Mouse (Mus musculus) MEL (cell line): Measurements from ENCODE around the gene Efcc1. TPM values are rescaled to one million over a fixed set of nuclear protein-coding genes. Genes with fewer than 3 reads are reported as not detected.
"Not testable (repeated sequence)": the region's sequence is repeated elsewhere in the genome, so short reads cannot be mapped to it uniquely, and the experiment has no call there.

Experiments
- DNase-seq: peaks from one replicate; pipeline ENCODE4 v3.0.0; 2011; ENCODE audit warnings: low read depth, low spot score
- H3K27ac ChIP-seq: 2 replicates; pipeline ENCODE4 v1.5.1; 2012; ENCODE audit warnings: low read depth, mild to moderate bottlenecking, control low read depth, low read length, moderate library complexity; ENCODE audit not compliant: control insufficient read depth
- H3K27me3 ChIP-seq, 2 experiments: fragments of 150-350 bp in 1 of 2; sonication (generic) in 1 of 2; 2 replicates each; pipeline ENCODE4 v1.6.1; 2012; ENCODE audit warnings: low read length in 2 of 2, mild to moderate bottlenecking in 2 of 2, improper control_type of control experiment in 1 of 2, moderate library complexity in 1 of 2; ENCODE audit not compliant: insufficient read depth in 2 of 2, control insufficient read depth in 1 of 2
- H3K36me3 ChIP-seq, 2 experiments: 2 replicates each; pipeline ENCODE4 v1.6.1; 2012 to 2014; ENCODE audit warnings: low read length in 2 of 2, improper control_type of control experiment in 1 of 2, inconsistent platforms in 1 of 2, mild to moderate bottlenecking in 1 of 2; ENCODE audit not compliant: insufficient read depth in 2 of 2, control insufficient read depth in 1 of 2
- H3K4me1 ChIP-seq, 2 experiments: fragments of 150-350 bp in 1 of 2; sonication (generic) in 1 of 2; 2 replicates each; pipeline ENCODE4 v1.6.1; 2012; ENCODE audit warnings: low read length in 2 of 2, improper control_type of control experiment in 1 of 2, mild to moderate bottlenecking in 1 of 2; ENCODE audit not compliant: insufficient read depth in 2 of 2, control insufficient read depth in 1 of 2
- H3K4me3 ChIP-seq, 2 experiments: fragments of 150-350 bp in 1 of 2; sonication (generic) in 1 of 2; 2 replicates each; pipeline ENCODE4 v1.5.1; 2012; ENCODE audit warnings: low read depth in 2 of 2, low read length in 2 of 2, mild to moderate bottlenecking in 2 of 2, moderate library complexity in 2 of 2, control low read depth in 1 of 2, improper control_type of control experiment in 1 of 2; ENCODE audit not compliant: control insufficient read depth in 1 of 2, insufficient read depth in 1 of 2
- H3K79me2 ChIP-seq: 2 replicates; pipeline ENCODE4 v1.6.1; 2012; ENCODE audit warnings: mild to moderate bottlenecking, low read length, moderate library complexity; ENCODE audit not compliant: control insufficient read depth, poor library complexity, insufficient read depth
- H3K9ac ChIP-seq: 2 replicates; pipeline ENCODE4 v1.6.1; 2012; ENCODE audit warnings: low read depth, mild to moderate bottlenecking, control low read depth, low read length, moderate library complexity; ENCODE audit not compliant: control insufficient read depth, poor library complexity, severe bottlenecking
- H3K9me3 ChIP-seq: fragments of 150-350 bp; sonication (generic); replicated peaks from 2 replicates; pipeline ENCODE4 v1.6.1; 2012; ENCODE audit warnings: mild to moderate bottlenecking, low read length, improper control_type of control experiment, moderate library complexity; ENCODE audit not compliant: insufficient read depth
- CHD2 ChIP-seq: IDR thresholded peaks from 2 replicates; pipeline ENCODE4 v1.6.1; 2011; ENCODE audit warnings: low read length, improper control_type of control experiment
- CTCF ChIP-seq, 3 experiments: IDR thresholded peaks in 2 of 3; conservative IDR thresholded peaks in 1 of 3; 2 replicates each; pipeline ENCODE4 v1.5.1; 2011 to 2012; ENCODE audit warnings: low read length in 3 of 3, low read depth in 2 of 3, mild to moderate bottlenecking in 2 of 3, improper control_type of control experiment in 1 of 3, inconsistent platforms in 1 of 3, mixed read lengths in 1 of 3, moderate library complexity in 1 of 3; ENCODE audit not compliant: control insufficient read depth in 1 of 3, insufficient read depth in 1 of 3, poor library complexity in 1 of 3, severe bottlenecking in 1 of 3
- ELF1 ChIP-seq: IDR thresholded peaks from 2 replicates; pipeline ENCODE4 v1.6.1; 2014; ENCODE audit warnings: low read depth, mild to moderate bottlenecking, inconsistent platforms, low read length, improper control_type of control experiment, moderate library complexity
- EP300 ChIP-seq, 2 experiments: IDR thresholded peaks; 2 replicates each; pipeline ENCODE4 v1.6.1; 2011; ENCODE audit warnings: improper control_type of control experiment in 2 of 2, low read length in 2 of 2, low read depth in 1 of 2, mild to moderate bottlenecking in 1 of 2
- ETS1 ChIP-seq: IDR thresholded peaks from 2 replicates; pipeline ENCODE4 v1.6.1; 2012; ENCODE audit warnings: low read depth, mild to moderate bottlenecking, inconsistent platforms, low read length, improper control_type of control experiment, moderate library complexity
- GABPA ChIP-seq: IDR thresholded peaks from 2 replicates; pipeline ENCODE4 v1.6.1; 2012; ENCODE audit warnings: low read depth, mild to moderate bottlenecking, inconsistent platforms, low read length, improper control_type of control experiment, moderate library complexity
- GATA1 ChIP-seq: IDR thresholded peaks from 2 replicates; pipeline ENCODE4 v1.6.1; 2011; ENCODE audit warnings: low read depth, low read length, improper control_type of control experiment
- HCFC1 ChIP-seq: IDR thresholded peaks from 2 replicates; pipeline ENCODE4 v1.6.1; 2012; ENCODE audit warnings: low read depth, mild to moderate bottlenecking, inconsistent platforms, low read length, improper control_type of control experiment, moderate library complexity
- KAT2A ChIP-seq: conservative IDR thresholded peaks from 2 replicates; pipeline ENCODE4 v1.6.1; 2012; ENCODE audit warnings: low read depth, low read length, improper control_type of control experiment, inconsistent platforms
- MAX ChIP-seq: IDR thresholded peaks from 2 replicates; pipeline ENCODE4 v1.6.1; 2011; ENCODE audit warnings: low read length, improper control_type of control experiment
- MEF2A ChIP-seq: IDR thresholded peaks from 2 replicates; pipeline ENCODE4 v1.6.1; 2014; ENCODE audit warnings: low read depth, mild to moderate bottlenecking, inconsistent platforms, low read length, improper control_type of control experiment; ENCODE audit not compliant: poor library complexity, insufficient replicate concordance, severe bottlenecking; ENCODE audit errors: extremely low read depth
- MXI1 ChIP-seq: IDR thresholded peaks from 2 replicates; pipeline ENCODE4 v1.6.1; 2011; ENCODE audit warnings: mild to moderate bottlenecking, low read depth, low read length, improper control_type of control experiment
- MYB ChIP-seq: IDR thresholded peaks from 2 replicates; pipeline ENCODE4 v1.6.1; 2011; ENCODE audit warnings: mild to moderate bottlenecking, low read depth, low read length, improper control_type of control experiment
- NELFE ChIP-seq: IDR thresholded peaks from 2 replicates; pipeline ENCODE4 v1.6.1; 2011; ENCODE audit warnings: low read depth, low read length, improper control_type of control experiment
- NRF1 ChIP-seq: IDR thresholded peaks from 2 replicates; pipeline ENCODE4 v1.6.1; 2014; ENCODE audit warnings: low read depth, mild to moderate bottlenecking, inconsistent platforms, low read length, improper control_type of control experiment, moderate library complexity; ENCODE audit not compliant: poor library complexity, insufficient read depth, severe bottlenecking
- POLR2AphosphoS5 ChIP-seq: IDR thresholded peaks from 2 replicates; pipeline ENCODE4 v1.6.1; 2012; ENCODE audit warnings: low read depth, borderline replicate concordance, mild to moderate bottlenecking, inconsistent platforms, low read length, moderate library complexity, mixed read lengths
- RAD21 ChIP-seq: IDR thresholded peaks from 2 replicates; pipeline ENCODE4 v1.6.1; 2011; ENCODE audit warnings: mild to moderate bottlenecking, low read depth, low read length, improper control_type of control experiment
- RCOR1 ChIP-seq: IDR thresholded peaks from 2 replicates; pipeline ENCODE4 v1.6.1; 2012; ENCODE audit warnings: low read depth, mild to moderate bottlenecking, inconsistent platforms, low read length, improper control_type of control experiment
- SMC3 ChIP-seq: IDR thresholded peaks from 2 replicates; pipeline ENCODE4 v1.6.1; 2011; ENCODE audit warnings: low read depth, low read length, improper control_type of control experiment
- TAL1 ChIP-seq: IDR thresholded peaks from 2 replicates; pipeline ENCODE4 v1.6.1; 2012; ENCODE audit warnings: mild to moderate bottlenecking, inconsistent platforms, low read length, moderate library complexity, mixed read lengths
- TBP ChIP-seq: IDR thresholded peaks from 2 replicates; pipeline ENCODE4 v1.8.0; 2011; ENCODE audit warnings: low read depth, low read length, improper control_type of control experiment
- TCF12 ChIP-seq: IDR thresholded peaks from 2 replicates; pipeline ENCODE4 v1.6.1; 2014; ENCODE audit warnings: low read depth, mild to moderate bottlenecking, inconsistent platforms, low read length, improper control_type of control experiment, moderate library complexity
- USF1 ChIP-seq: IDR thresholded peaks from 2 replicates; pipeline ENCODE4 v1.6.1; 2014; ENCODE audit warnings: low read depth, mild to moderate bottlenecking, inconsistent platforms, low read length, improper control_type of control experiment, moderate library complexity
- ZC3H11A ChIP-seq: IDR thresholded peaks from 2 replicates; pipeline ENCODE4 v1.6.1; 2012; ENCODE audit warnings: low read depth, mild to moderate bottlenecking, inconsistent platforms, low read length, improper control_type of control experiment
- ZKSCAN1 ChIP-seq: IDR thresholded peaks from 2 replicates; pipeline ENCODE4 v1.6.1; 2012; ENCODE audit warnings: low read depth, mild to moderate bottlenecking, inconsistent platforms, low read length, improper control_type of control experiment, moderate library complexity
- ZMIZ1 ChIP-seq: IDR thresholded peaks from 2 replicates; pipeline ENCODE4 v1.6.1; 2012; ENCODE audit warnings: low read depth, mild to moderate bottlenecking, inconsistent platforms, low read length, improper control_type of control experiment, moderate library complexity
- polyA plus RNA-seq, 2 experiments: library from polyadenylated mRNA; stranded (reverse) in 1 of 2; unstranded in 1 of 2; fragments of >175 nt in 1 of 2; fragments of >200 nt in 1 of 2; gene quantifications; 2 replicates each; pipeline versions ENCODE4 v1.2.1 to v1.2.4; 2012; ENCODE audit warnings: low replicate concordance in 2 of 2, low read depth in 1 of 2; ENCODE audit not compliant: insufficient read length in 2 of 2, insufficient read depth in 1 of 2, missing spikeins in 1 of 2
- total RNA-seq: library from RNA; depleted of rRNA; stranded (reverse); fragments of 300-350 nt; gene quantifications from 2 replicates; pipeline ENCODE4 v1.2.3, GENCODE M21; 2012

Gene Efcc1
- total and polyA plus RNA-seq, 3 experiments: 0.27 to 1.2 TPM; not detected in 1

DNA sequence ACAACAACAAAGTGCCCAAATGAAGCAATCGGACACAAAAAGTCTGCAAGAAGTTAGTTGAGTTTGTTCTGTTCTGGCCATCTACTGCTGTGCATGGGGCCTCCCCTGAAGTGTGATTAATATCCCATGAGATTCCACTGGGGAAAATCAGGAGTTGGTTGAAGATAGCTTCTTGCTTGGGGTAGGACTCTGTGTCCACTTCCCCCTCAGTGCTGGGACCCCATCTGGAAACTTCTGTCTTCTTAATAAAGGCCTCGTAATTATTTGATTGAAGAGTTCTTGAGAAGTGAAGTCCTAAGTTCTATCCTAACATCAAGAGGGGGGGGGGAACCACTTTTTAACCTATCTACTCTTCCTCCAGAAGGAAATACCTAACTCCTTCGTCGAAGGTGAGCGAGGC lies 31.5 kb downstream of the Efcc1 start:
- Histone ChIP-seq H3K27me3 (no peaks in the 10 kb centered on the region), H3K79me2 (no peaks in the 10 kb centered on the region), H3K36me3 (peaks cover 0 to 2% of the 10 kb centered on the region in 2 experiments; a peak in 2 of 4 replicates), H3K9me3 (no peaks in the 10 kb centered on the region), H3K4me1 (no peaks in the 10 kb centered on the region), H3K9ac (no peak overlapping the region), H3K4me3 (no peak overlapping the region), H3K27ac (no peak overlapping the region)
- no peak for DNase-seq
- no peak for TF ChIP-seq SMC3
- TF ChIP-seq CTCF (IDR thresholded peaks at IDR 0.05 in 2 of 3, conservative IDR thresholded peaks at IDR 0.05 in 1 of 3; ENCODE audit: control insufficient read depth in 1 of 3, insufficient read depth in 1 of 3, low read depth in 2 of 3, low read length in 3 of 3, poor library complexity in 1 of 3, severe bottlenecking in 1 of 3): no peak
- no peak for TF ChIP-seq TBP
- no peak for TF ChIP-seq NRF1
- TF ChIP-seq ZC3H11A: no peak
- TF ChIP-seq RCOR1: no peak
- TF ChIP-seq GABPA: no peak
- TF ChIP-seq MEF2A: no peak
- TF ChIP-seq MXI1: no peak
- TF ChIP-seq MAX: no peak
- no peak for TF ChIP-seq MYB

DNA sequence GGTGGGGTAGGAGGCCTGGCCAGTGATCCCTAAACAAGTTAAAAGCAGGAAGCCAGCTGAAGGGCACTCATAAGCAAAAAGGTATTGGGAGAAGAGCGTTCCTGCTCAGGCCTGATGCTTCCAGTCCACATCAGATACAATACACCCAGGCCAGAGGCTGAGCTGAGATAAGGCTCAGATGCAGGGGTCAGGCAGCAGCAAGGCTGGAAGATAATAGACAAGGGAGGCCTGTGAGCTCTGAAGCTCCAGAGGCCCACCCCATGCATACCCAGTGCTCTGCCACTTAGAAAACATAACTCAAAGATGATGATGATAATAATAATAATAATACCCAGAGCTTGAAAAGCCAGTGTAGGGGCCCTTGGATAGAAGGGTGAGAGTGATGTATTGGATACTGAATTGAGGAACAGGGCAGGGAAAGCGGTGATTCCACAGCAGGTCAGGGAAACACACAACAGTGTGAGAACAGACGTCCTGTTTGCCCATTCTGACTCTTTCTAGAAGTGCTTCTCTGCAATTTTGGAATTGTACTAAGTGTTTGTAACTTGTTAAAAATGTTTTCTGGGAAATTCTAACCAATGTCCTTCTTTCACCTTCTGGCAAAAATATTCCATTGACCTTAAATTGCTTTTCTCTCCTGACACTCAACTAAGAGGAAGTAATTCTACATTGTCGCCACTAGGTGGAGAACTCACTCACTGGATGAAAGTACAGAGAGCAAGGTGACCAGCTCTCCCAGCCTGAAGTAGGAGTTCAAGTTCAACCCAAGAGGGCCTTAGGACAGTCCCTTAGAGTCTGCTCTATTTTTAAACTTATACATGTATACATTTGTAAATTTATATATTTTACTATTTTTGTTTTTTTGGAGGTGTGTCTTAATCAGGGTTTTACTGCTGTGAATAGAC lies 33.0 kb downstream of the Efcc1 start:
- H3K4me1 ChIP-seq: peaks cover 0 to 2% of the 10 kb centered on the region in 2 experiments; a peak in 1 of 4 replicates
- no peak overlapping the region for H3K27ac ChIP-seq
- H3K9ac ChIP-seq: no peak overlapping the region
- H3K27me3 ChIP-seq: no peaks in the 10 kb centered on the region
- H3K9me3 ChIP-seq: no peaks in the 10 kb centered on the region
- peaks cover 0 to 2% of the 10 kb centered on the region in 2 experiments; a peak in 2 of 4 replicates for H3K36me3 ChIP-seq
- TF ChIP-seq ZC3H11A (peak; percentile 83), MEF2A (no peak), HCFC1 (no peak), ELF1 (no peak), CTCF (IDR thresholded peaks at IDR 0.05 in 2 of 3, conservative IDR thresholded peaks at IDR 0.05 in 1 of 3; ENCODE audit: control insufficient read depth in 1 of 3, insufficient read depth in 1 of 3, low read depth in 2 of 3, low read length in 3 of 3, poor library complexity in 1 of 3, severe bottlenecking in 1 of 3) (peak; percentile 43 to 89 (median 78)), KAT2A (no peak), ZKSCAN1 (no peak), TCF12 (peak; percentile 45; the same call in 1 of the 2 replicates), USF1 (no peak), ETS1 (no peak), TAL1 (no peak), CHD2 (no peak), NRF1 (no peak), ZMIZ1 (no peak), GATA1 (peak; percentile 47), EP300 (IDR thresholded peaks at IDR 0.05; ENCODE audit: low read depth in 1 of 2, low read length in 2 of 2) (peak; percentile 39 to 50; a peak in 1 of 4 replicates), RAD21 (peak; percentile 91), NELFE (no peak), SMC3 (peak; percentile 90), POLR2AphosphoS5 (no peak)
- no peak overlapping the region for H3K4me3 ChIP-seq
- no peaks in the 10 kb centered on the region for H3K79me2 ChIP-seq
- peak; percentile 74 for DNase-seq

DNA sequence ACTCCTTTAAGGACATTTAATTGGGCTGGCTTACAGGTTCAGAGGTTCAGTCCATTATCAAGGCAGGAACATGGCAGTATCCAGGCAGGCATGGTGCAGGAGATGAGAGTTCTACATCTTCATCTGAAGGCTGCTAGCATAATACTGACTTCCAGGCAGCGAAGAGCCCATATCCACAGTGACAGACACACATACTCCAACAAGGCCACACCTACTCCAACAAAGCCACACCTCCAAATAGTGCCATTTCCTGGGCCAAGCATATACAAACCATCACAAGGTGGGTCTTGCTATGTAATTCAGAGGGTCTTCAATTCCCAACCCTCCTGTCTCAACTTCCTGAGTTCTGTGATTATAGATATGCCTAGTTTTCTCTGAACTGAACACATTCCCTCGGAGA lies 33.6 kb downstream of the Efcc1 start:
- H3K27me3 ChIP-seq, H3K4me1 ChIP-seq, H3K36me3 ChIP-seq, H3K9me3 ChIP-seq, H3K79me2 ChIP-seq, DNase-seq, H3K27ac ChIP-seq, H3K4me3 ChIP-seq, H3K9ac ChIP-seq: not testable (repeated sequence)
